Mouse (Mus musculus): Measurements from ENCODE around the gene Methig1. TPM values are rescaled to one million over a fixed set of nuclear protein-coding genes. Genes with fewer than 3 reads are reported as not detected.
A peak's percentile ranks its signal among the peaks of the same experiment; 100 is the strongest.
"Not testable (repeated sequence)": the region's sequence is repeated elsewhere in the genome, so short reads cannot be mapped to it uniquely, and the experiment has no call there.

Methig1 gene
- total RNA-seq, 2 experiments from 2014 or later = not detected

GRCm38 (mm10) chr15:100337328-100337727, 15.6 kb upstream of the Methig1 start:
- not testable (repeated sequence) for DNase-seq (ENCODE audit: low spot score)

- peak; percentile 75 for DNase-seq (ENCODE audit: low spot score)
Observed at GRCm38 (mm10) chr15:100337847-100338246, 15.1 kb upstream of the Methig1 start.

DNA sequence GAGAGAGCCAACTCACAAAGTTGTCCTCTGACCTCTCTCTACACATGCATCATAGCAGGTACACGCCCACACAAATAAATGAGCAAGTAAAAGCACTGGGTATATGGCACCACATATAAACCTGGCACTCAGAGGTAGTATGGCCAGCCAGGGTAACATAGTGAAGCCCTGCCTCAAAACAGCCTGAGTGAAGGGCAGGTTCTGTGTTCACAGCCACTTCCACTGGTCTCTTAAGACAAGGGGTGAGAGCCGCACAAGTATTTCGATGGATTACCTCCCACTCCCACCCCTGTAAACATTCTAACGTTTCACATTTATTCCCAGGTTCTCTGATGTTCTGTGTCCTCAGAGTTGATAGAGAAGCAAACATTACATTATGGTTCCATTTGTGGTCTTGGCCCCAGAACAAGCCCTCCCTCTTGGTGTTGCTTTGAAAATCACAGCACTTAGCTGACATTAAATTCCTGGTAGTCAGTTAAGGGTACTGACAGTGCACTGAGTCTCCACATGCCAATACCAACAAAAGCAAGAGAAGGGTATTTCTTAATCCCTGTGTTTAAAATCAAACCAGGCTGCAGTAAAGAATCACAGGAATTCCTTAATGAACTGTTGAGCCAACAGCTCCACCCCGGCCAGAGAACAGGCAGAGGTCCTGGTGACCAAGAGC, 11.5 kb upstream of the Methig1 start:
- DNase-seq (ENCODE audit: low spot score) = not testable (repeated sequence)

- DNase-seq (ENCODE audit: low spot score) = no peak
Observed at GRCm38 (mm10) chr15:100345484-100345883, 7.5 kb upstream of the Methig1 start.

- DNase-seq (ENCODE audit: low spot score) = no peak
Observed at GRCm38 (mm10) chr15:100346761-100347160, 6.2 kb upstream of the Methig1 start.

DNA sequence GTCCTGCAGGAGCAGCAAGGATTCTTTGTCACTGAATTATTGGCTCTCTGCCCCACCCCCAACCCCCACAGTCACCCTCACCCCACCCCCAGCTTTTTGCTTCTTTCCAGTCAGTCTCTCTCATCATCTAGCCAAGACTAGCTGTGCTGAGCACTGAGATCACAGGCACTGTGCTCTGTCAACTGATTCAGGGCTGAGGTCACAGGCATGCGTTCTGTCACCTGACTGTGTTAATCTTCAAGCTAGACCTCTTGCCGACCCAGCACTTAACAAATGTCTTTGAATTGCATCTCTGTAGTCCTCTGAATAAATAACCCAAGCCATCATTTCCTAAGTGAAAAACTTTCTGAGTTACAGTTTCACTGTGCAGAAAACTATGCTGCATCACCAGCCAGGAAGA, 3.5 kb upstream of the Methig1 start:
- DNase-seq (ENCODE audit: low spot score) = no peak

- DNase-seq (ENCODE audit: low spot score) = no peak
Observed at GRCm38 (mm10) chr15:100351501-100352060, 1.4 kb upstream of the Methig1 start.

- not testable (repeated sequence) for DNase-seq (ENCODE audit: low spot score)
Observed at GRCm38 (mm10) chr15:100353399-100353798, 450 bp downstream of the Methig1 start.

DNA sequence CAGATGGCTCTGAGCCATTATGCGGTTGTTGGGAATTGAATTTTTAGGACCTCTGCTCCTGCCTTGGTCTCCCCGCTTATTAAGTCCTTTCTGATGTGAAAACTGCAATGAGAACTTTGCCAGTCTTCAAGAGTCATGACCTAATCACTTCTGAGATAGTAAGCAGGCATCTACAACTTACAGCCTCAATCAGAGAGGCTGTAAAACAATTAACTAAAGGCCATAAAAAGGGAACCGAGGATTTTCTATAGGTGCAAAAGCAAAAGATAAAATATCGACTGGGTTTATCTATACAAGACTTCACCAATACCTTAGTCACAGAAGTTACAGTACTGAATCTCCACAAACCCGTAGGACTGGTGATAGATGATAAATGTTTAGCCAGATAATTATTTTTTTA, 2.9 kb downstream of the Methig1 start:
- no peak for DNase-seq (ENCODE audit: low spot score)

DNA sequence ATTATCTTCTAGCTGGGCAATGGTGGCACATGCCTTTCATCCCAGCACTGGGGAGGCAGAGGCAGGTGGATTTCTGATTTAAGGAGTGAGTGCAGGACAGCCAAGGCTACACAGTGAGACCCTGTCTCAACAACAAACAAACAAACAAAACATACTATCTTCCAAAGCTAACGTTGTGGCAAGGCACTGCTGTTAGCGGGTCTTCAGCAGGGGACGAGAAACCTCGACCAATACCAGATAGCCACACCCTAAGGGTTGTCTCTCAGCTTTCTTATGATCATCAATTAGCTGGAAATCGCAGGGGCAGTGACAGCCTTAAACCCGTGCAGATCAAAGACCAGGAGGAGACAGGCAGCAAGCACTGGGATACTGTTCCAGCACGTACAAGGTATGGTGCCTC, 11.3 kb downstream of the Methig1 start, which contains the start of gene Higd1c:
TSS of gene Higd1c (plus strand) at position 301 of the 400 bp plus-strand sequence.
- DNase-seq (ENCODE audit: low spot score) = no peak

GRCm38 (mm10) chr15:100365967-100366366, 13.0 kb downstream of the Methig1 start:
- DNase-seq (ENCODE audit: low spot score) = not testable (repeated sequence)

- DNase-seq (ENCODE audit: low spot score) = no peak
Observed at GRCm38 (mm10) chr15:100367119-100367518, 14.2 kb downstream of the Methig1 start.

DNA sequence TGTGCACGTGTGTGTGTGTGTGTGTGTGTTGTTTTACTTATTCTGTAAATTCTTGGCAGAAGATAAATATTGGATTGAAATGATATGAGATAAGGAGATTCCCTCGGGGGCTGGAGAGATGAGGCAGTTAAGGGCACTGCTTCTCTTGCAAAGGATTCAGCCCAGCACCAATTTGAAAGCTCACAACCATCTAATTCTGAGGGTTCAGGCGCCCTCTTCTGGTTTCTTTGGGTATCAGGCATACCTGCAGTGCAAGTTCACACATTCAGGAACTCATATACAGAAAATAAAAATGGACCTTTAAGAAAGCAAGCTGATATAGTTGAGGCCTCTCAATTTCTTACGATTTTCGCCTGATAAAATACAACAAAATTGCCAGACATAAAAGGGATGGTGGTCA, 22.1 kb downstream of the Methig1 start:
- DNase-seq (ENCODE audit: low spot score) = peak; percentile 71

GRCm38 (mm10) chr15:100377847-100378505, 25.0 kb downstream of the Methig1 start:
- not testable (repeated sequence) for DNase-seq (ENCODE audit: low spot score)

- DNase-seq (ENCODE audit: low spot score) = no peak
Observed at GRCm38 (mm10) chr15:100379658-100380057, 26.7 kb downstream of the Methig1 start.

DNA sequence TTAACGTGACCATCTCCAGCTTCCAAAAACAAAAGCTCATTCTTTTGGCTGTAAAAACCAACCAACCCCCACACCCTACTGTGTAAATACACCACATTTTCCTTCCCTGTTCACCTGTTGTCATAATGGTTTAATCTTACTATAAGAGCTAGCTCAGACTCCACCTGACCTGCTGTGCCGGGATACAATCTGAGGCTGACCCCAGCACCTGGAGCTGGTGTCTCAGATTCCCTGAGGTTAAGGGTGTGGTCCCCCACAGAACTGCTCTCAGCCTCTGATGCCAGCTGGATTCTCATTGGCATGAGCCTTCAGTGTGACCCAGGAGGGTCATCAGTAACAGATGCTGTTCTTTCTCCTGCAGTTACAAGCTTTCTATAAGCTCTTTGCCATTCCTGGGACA, 27.2 kb downstream of the Methig1 start:
- no peak for DNase-seq (ENCODE audit: low spot score)

- no peak for DNase-seq (ENCODE audit: low spot score)
Observed at GRCm38 (mm10) chr15:100385705-100386104, 32.8 kb downstream of the Methig1 start.

DNA sequence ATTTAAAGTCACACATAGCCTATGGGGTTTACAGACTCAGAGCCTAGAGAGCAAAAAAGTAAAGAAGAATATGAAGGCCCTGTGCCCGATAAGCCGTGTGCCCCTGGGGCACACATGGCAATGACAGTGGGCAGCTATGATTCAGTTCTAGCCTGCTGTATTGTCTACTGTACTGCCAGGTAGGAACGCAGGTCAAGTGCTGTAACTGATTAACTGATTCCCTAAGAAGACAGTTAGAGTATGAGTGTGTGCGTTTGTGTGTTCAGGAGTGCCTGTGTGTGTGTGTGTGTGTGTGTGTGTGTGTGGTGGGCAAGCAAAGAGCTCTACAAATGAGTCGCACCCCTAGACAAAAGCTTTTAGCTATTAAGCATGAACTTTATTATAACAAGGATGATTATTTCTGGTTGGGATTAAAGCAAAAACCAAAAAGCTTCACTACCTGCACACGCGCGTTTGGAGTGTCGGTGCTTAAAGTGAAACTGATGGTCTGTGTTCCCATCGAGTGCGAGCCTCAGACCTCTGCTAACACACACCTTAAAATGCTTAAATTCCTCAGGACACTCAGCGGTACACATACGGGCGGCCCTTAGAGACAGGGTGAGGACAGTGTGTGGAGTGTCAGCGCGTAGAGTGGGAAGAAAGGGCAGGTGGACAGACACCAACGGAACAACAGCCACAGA, 34.7 kb downstream of the Methig1 start:
- no peak for DNase-seq (ENCODE audit: low spot score)

DNA sequence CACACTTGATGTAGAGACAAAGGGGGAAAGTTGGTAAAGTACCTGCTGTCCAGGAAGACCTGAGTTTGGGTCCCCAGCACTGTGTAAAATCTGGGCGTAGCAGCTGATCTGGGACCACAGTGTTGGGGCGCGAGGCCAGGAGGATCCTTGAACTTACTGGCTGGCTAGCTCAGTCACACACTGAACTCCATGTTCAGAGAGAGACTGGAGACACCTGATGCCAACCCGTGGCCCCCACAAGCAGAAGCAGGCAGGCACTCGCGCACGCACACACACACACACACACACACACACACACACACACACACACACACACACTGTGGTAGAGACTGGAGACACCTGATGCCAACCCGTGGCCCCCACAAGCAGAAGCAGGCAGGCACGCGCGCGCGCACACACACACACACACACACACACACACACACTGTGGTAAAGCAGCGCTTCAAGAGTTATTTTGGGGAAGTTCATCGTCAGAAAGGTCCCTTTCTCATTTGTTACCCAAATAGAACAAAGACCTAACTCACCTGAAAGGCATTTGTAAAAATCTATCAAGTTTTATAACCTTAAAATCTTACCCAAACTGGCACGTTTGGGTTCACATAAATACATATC, 35.4 kb downstream of the Methig1 start:
- DNase-seq (ENCODE audit: low spot score) = no peak

DNA sequence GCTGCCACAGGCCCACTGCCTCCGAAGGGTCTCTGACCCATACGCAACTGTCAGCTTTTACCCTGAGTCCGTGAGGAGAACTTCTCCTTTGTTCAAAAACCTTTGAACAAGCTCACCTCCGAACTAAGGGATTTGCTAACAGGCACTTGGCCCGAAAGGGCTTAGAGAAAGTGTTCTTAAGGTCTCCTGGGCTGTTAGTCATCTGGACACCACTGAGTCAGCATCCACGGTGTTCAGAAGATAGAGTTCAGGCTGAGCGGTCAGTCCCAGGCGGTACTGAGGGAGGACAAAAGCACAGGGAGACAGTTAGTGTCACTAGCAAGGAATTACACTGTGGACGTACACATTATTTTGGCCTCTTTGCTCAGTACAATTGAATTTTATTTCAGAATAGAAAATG, 35.9 kb downstream of the Methig1 start:
- no peak for DNase-seq (ENCODE audit: low spot score)

DNA sequence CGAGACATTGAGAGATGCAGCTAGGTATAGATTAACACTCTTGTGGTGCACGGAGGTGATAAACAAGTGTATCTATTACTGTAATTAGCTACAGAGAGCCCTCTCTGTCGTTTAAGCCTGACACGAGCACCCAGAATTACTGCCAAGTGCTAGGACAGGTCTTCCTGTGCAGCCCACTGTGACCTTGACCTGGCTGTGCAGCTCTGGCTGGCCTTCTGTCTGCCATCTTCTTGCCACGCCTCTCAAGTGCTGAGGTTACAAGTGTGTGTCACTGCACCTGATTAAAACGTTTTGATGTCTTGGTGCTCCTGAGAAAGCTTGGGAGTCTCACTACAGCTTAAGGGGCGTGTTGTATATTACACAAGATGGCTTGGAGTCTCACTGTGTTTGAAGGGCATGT, 38.1 kb downstream of the Methig1 start:
- DNase-seq (ENCODE audit: low spot score) = no peak

- DNase-seq (ENCODE audit: low spot score) = no peak
Observed at GRCm38 (mm10) chr15:100391599-100391998, 38.6 kb downstream of the Methig1 start.

All from gastrocnemius, adult 18-20 months (tissue).